Mouse (Mus musculus): ENCODE measurements around the gene Mtmr10.

Gene Mtmr10

GRCm38 (mm10) chr7:64287414-64288091, at the start of gene Mtmr10:
Mtmr10 (plus strand) TSS chr7:64287653.
- DNase-seq: peak; percentile 99

GRCm38 (mm10) chr7:64237747-64238146, 49.7 kb upstream of the Mtmr10 start:
- no peak for DNase-seq

GRCm38 (mm10) chr7:64238410-64239086, 48.9 kb upstream of the Mtmr10 start:
- no peak for DNase-seq

- DNase-seq: no peak
These were observed 48.2 kb upstream of the Mtmr10 start for GRCm38 (mm10) chr7:64239138-64239805.

GRCm38 (mm10) chr7:64239806-64240315, 47.6 kb upstream of the Mtmr10 start:
- DNase-seq: no peak

- no peak for DNase-seq
These were observed 45.0 kb upstream of the Mtmr10 start for GRCm38 (mm10) chr7:64242424-64242823.

- DNase-seq: no peak
These were observed 43.1 kb upstream of the Mtmr10 start for GRCm38 (mm10) chr7:64244371-64244770.

- no peak for DNase-seq
These were observed 40.7 kb upstream of the Mtmr10 start for GRCm38 (mm10) chr7:64246713-64247112.

- DNase-seq: no peak
These were observed 39.1 kb upstream of the Mtmr10 start for GRCm38 (mm10) chr7:64248352-64248751.

- DNase-seq: no peak
These were observed 37.7 kb upstream of the Mtmr10 start for GRCm38 (mm10) chr7:64249715-64250114.

- DNase-seq: no peak
These were observed 37.0 kb upstream of the Mtmr10 start for GRCm38 (mm10) chr7:64250417-64250816.

- DNase-seq: no peak
These were observed 33.7 kb upstream of the Mtmr10 start for GRCm38 (mm10) chr7:64253736-64254135.

- DNase-seq: no peak
These were observed 21.8 kb upstream of the Mtmr10 start for GRCm38 (mm10) chr7:64265502-64266279.

GRCm38 (mm10) chr7:64266587-64266986, 20.9 kb upstream of the Mtmr10 start:
- DNase-seq: no peak

GRCm38 (mm10) chr7:64271926-64272325, 15.5 kb upstream of the Mtmr10 start:
- DNase-seq: no peak

- DNase-seq: no peak
These were observed 11.9 kb upstream of the Mtmr10 start for GRCm38 (mm10) chr7:64275518-64275917.

GRCm38 (mm10) chr7:64276921-64277320, 10.5 kb upstream of the Mtmr10 start:
- DNase-seq: no peak

- no peak for DNase-seq
These were observed 8.9 kb upstream of the Mtmr10 start for GRCm38 (mm10) chr7:64278526-64278925.

GRCm38 (mm10) chr7:64279548-64279947, 7.9 kb upstream of the Mtmr10 start:
- DNase-seq: no peak

GRCm38 (mm10) chr7:64286566-64286965, 887 bp upstream of the Mtmr10 start:
- no peak for DNase-seq

GRCm38 (mm10) chr7:64289416-64289815, 2.0 kb downstream of the Mtmr10 start:
- no peak for DNase-seq

GRCm38 (mm10) chr7:64290431-64290830, 3.0 kb downstream of the Mtmr10 start:
- no peak for DNase-seq

- DNase-seq: no peak
These were observed 4.3 kb downstream of the Mtmr10 start for GRCm38 (mm10) chr7:64291722-64292121.
